Mouse (Mus musculus) E14TG2a.4 (cell line): ENCODE measurements around the gene Bglap3.
"Not testable (repeated sequence)": the region's sequence is repeated elsewhere in the genome, so short reads cannot be mapped to it uniquely, and the experiment has no call there.

Experiments
- H3K27me3 ChIP-seq: 2 replicates; pipeline ENCODE4 v1.6.1; 2014; ENCODE audit warnings: low read length, control low read depth; ENCODE audit not compliant: insufficient read depth
- H3K36me3 ChIP-seq: 2 replicates; pipeline ENCODE4 v1.6.1; 2014; ENCODE audit warnings: low read length, control low read depth; ENCODE audit not compliant: insufficient read depth
- H3K4me1 ChIP-seq: replicated peaks from 2 replicates; pipeline ENCODE4 v1.6.1; 2014; ENCODE audit warnings: low read depth, low read length, control low read depth
- H3K4me3 ChIP-seq: replicated peaks from 2 replicates; pipeline ENCODE4 v1.5.1; 2014; ENCODE audit warnings: mild to moderate bottlenecking, low read length
- H3K9me3 ChIP-seq: 2 replicates; pipeline ENCODE4 v1.6.1; 2014; ENCODE audit warnings: low read length, control low read depth
- CTCF ChIP-seq: conservative IDR thresholded peaks from 2 replicates; pipeline ENCODE4 v1.5.1; 2014; ENCODE audit warnings: low read length
- NANOG ChIP-seq: IDR thresholded peaks from 2 replicates; pipeline ENCODE4 v1.6.1; 2014; ENCODE audit warnings: borderline replicate concordance, low read length, mixed read lengths
- POU5F1 ChIP-seq: IDR thresholded peaks from 2 replicates; pipeline ENCODE4 v1.6.1; 2014; ENCODE audit warnings: low read length, borderline replicate concordance

Bglap3 gene

GRCm38 (mm10) chr3:88384364-88384763 lies 11.8 kb upstream of the Bglap3 start, which contains the start of gene Bglap:
TSS of gene Bglap (minus strand) at chr3:88384464.
- H3K4me1 ChIP-seq = peaks cover 6% of the 10 kb centered on the region
- H3K4me3 ChIP-seq = no peak within 1 kb of the TSS
- no peaks in the 10 kb centered on the region for H3K27me3 ChIP-seq
- no peaks in the 10 kb centered on the region for H3K36me3 ChIP-seq
- TF ChIP-seq NANOG = no peak
- TF ChIP-seq CTCF = no peak
- no peak for TF ChIP-seq POU5F1
- H3K9me3 ChIP-seq = no peaks in the 10 kb centered on the region

GRCm38 (mm10) chr3:88382383-88382782 lies 9.8 kb upstream of the Bglap3 start:
- H3K4me1 ChIP-seq, H3K27me3 ChIP-seq, H3K9me3 ChIP-seq, H3K4me3 ChIP-seq, H3K36me3 ChIP-seq: not testable (repeated sequence)

GRCm38 (mm10) chr3:88381389-88382315 lies 9.1 kb upstream of the Bglap3 start:
- H3K27me3 ChIP-seq, H3K36me3 ChIP-seq, H3K4me1 ChIP-seq, H3K9me3 ChIP-seq: not testable (repeated sequence)
- peak overlapping the region; percentile 57; the same call in 1 of the 2 replicates for H3K4me3 ChIP-seq

GRCm38 (mm10) chr3:88378599-88378998 lies 6.1 kb upstream of the Bglap3 start, which contains the start of gene Bglap2:
TSS of gene Bglap2 (minus strand) at chr3:88378699.
- H3K27me3 ChIP-seq, H3K9me3 ChIP-seq, H3K4me3 ChIP-seq, H3K36me3 ChIP-seq: not testable (repeated sequence)
- peaks cover 17% of the 10 kb centered on the region for H3K4me1 ChIP-seq

- not testable (repeated sequence) for H3K27me3 ChIP-seq, H3K9me3 ChIP-seq, H3K4me3 ChIP-seq, H3K36me3 ChIP-seq
- H3K4me1 ChIP-seq = peaks cover 15% of the 10 kb centered on the region
Observed at GRCm38 (mm10) chr3:88376644-88377043, 4.1 kb upstream of the Bglap3 start.

GRCm38 (mm10) chr3:88375750-88376626 lies 3.4 kb upstream of the Bglap3 start:
- Histone ChIP-seq H3K4me3 (0 out of 2 replicates have a peak overlapping the region, but pooled peaks have one; percentile 17), H3K9me3 (peaks cover 12% of the 10 kb centered on the region), H3K4me1 (peaks cover 11% of the 10 kb centered on the region)
- not testable (repeated sequence) for H3K27me3 ChIP-seq, H3K36me3 ChIP-seq

GRCm38 (mm10) chr3:88368511-88368910 lies 4.0 kb downstream of the Bglap3 start:
- Histone ChIP-seq H3K9me3 (peaks cover 37% of the 10 kb centered on the region), H3K27me3 (peaks cover 19% of the 10 kb centered on the region), H3K4me1 (peaks cover 29% of the 10 kb centered on the region)
- not testable (repeated sequence) for H3K4me3 ChIP-seq, H3K36me3 ChIP-seq

- Histone ChIP-seq H3K9me3 (peaks cover 37% of the 10 kb centered on the region), H3K36me3 (peaks cover 12% of the 10 kb centered on the region)
Observed at GRCm38 (mm10) chr3:88367517-88367916, 5.0 kb downstream of the Bglap3 start.

GRCm38 (mm10) chr3:88366830-88367428 lies 5.6 kb downstream of the Bglap3 start:
- H3K4me1 ChIP-seq = peaks cover 38% of the 10 kb centered on the region
- H3K9me3 ChIP-seq = peaks cover 34% of the 10 kb centered on the region
- H3K27me3 ChIP-seq = peaks cover 19% of the 10 kb centered on the region
- not testable (repeated sequence) for H3K4me3 ChIP-seq
- H3K36me3 ChIP-seq = peaks cover 18% of the 10 kb centered on the region

More at GRCm38 (mm10) chr3:88367517-88367916, 5.0 kb downstream of the Bglap3 start:
- not testable (repeated sequence) for H3K4me3 ChIP-seq
- H3K27me3 ChIP-seq = peaks cover 19% of the 10 kb centered on the region
- peaks cover 36% of the 10 kb centered on the region for H3K4me1 ChIP-seq
